Mouse (Mus musculus): ENCODE data around the gene Pdxdc1.
"Not testable (repeated sequence)": the region's sequence is repeated elsewhere in the genome, so short reads cannot be mapped to it uniquely, and the experiment has no call there.

The Pdxdc1 gene

GRCm38 (mm10) chr16:13818560-13819393 lies 84.2 kb downstream of the Pdxdc1 start, which contains the start of gene Ntan1:
Gene Ntan1, plus strand, starts transcription at chr16:13818845.
- DNase-seq (ENCODE audit: low spot score in 2 of 2), result peak; percentile 92 to 94

GRCm38 (mm10) chr16:13813200-13813599 lies 89.7 kb downstream of the Pdxdc1 start:
- no peak for DNase-seq (ENCODE audit: low spot score in 2 of 2)

- DNase-seq (ENCODE audit: low spot score in 2 of 2), result no peak
Measured at GRCm38 (mm10) chr16:13812152-13812551, 90.8 kb downstream of the Pdxdc1 start.

DNA sequence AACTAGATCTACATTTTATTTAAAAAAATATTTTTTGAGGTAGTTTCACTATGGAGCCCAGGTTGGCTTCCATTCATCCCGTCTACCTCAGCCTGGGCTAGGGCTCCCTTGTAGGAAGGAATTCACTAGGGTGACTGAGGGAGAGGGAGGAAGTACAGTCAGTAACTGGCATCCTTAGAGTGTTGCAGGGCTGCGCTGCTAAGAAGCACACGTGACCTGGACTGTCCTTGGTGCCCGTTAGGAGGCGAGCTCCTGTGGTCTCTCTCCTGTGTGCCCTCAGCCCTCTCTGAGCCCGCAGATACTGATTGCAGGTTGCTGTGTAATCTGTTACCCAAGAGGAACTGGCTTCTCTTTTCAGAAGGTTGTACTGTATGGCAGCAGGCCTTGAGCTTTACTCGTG lies 94.5 kb downstream of the Pdxdc1 start:
- DNase-seq (ENCODE audit: low spot score in 2 of 2), result no peak

- no peak for DNase-seq (ENCODE audit: low spot score in 2 of 2)
Measured at GRCm38 (mm10) chr16:13807616-13808015, 95.3 kb downstream of the Pdxdc1 start.

DNA sequence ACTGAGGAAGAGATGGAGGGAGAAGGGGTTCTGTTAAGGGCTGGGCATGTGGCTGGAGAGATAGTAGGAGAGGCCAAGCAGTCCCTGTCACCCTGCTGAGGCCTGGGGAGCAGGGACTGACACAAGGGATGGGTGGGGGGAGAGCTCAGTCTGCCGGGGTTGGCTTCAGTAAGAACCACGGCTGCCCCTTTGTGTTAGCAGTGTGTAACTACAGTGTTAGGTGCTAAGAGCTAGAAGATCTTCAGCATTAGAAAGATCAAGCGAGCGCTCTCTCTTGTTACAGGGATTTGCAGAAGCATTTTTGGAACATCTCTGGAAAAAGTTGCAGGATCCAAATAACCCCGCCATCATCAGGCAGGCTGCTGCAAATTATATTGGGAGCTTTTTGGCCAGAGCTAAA lies 98.3 kb downstream of the Pdxdc1 start:
- no peak for DNase-seq (ENCODE audit: low spot score in 2 of 2)

DNA sequence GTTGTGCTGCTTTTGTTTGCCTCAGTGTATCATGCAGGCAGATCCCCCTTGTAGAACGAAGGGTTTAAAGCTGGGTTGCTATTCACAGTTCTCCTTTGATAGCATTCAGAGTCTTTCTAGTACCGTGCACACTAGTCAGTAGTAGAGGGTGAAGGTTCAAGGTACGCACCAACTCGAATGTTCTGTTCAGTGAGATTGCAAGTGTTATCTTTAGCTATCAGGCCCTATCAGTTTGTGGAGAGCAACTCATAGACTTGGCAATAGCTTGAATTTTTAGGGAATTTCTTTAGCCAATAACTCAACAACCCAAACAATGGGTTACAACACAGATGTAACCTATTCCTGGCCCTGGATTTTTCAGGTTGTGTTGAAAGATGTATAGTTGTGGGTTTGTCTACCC lies 101.7 kb downstream of the Pdxdc1 start:
- DNase-seq (ENCODE audit: low spot score in 2 of 2), result no peak

DNA sequence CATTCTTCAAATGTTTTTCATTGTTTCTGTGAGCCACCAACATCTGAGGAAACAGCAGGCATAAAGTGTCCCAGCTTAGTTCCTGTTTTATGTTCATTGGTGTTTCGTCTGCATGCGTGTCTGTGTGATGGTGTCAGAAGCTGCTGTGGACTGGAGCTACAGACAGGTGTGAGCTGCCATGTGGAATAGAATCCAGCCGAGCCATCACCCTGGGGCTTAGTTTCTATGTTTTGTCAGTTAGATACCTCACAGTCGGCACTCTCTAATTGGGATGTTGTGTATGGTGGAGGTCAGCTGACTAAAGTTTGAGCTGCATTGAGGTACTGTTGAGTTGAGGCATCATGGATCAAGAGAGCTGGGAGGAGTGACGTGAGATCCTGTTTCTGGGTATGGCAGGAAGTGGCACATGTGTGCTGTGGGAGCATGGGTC lies 106.2 kb downstream of the Pdxdc1 start:
- DNase-seq (ENCODE audit: low spot score in 2 of 2), result no peak

- DNase-seq (ENCODE audit: low spot score in 2 of 2), result not testable (repeated sequence)
Measured at GRCm38 (mm10) chr16:13793441-13793840, 109.5 kb downstream of the Pdxdc1 start.

GRCm38 (mm10) chr16:13785932-13786331 lies 117.0 kb downstream of the Pdxdc1 start:
- DNase-seq (ENCODE audit: low spot score in 2 of 2), result no peak

All from spleen, postnatal 14 days (tissue).